Mouse (Mus musculus) thymus, postnatal 10 days (tissue): Measurements from ENCODE around the gene Sept6.
A peak's percentile ranks its signal among the peaks of the same experiment; 100 is the strongest.

ENCODE experiments used
- DNase-seq, 2 experiments: peaks; one replicate each; pipeline ENCODE4 v3.0.0; 2021; ENCODE audit warnings: low spot score in 2 of 2

Sept6 gene

DNA sequence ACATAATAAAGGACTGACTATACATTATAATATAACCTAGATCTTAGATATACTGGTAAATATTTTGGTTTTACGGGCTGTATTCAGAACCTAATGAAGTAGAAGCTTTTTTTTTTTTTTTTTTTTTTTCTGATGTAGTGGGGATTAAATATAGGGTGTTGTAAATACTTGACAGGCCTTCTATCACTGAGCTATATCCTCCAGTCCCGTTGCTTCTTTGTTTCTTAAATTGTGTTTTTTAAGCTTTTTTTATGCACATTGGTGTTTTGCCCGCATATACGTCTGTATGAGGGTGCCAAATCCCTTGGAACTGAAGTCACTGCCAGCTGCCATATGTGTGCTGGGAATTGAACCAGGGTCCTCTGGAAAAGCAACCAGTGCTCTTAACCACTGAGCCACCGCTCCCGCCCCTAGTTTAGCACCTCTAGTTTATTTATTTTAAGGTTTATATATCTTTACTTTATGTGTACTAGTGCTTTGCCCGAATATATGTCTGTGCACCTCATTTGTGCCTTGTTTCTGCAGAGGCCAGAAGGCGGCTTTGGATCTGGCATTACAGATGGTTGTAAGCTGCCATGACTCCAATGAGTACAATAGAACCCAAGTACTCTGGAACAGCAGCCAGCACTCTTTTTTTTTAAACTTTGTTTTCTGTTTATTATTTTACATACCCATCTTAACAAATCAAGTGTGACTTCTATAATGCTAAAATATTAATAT lies 126.8 kb downstream of the Sept6 start:
- DNase-seq: no peak

GRCm38 (mm10) chrX:36863766-36864608 lies 127.6 kb downstream of the Sept6 start:
- DNase-seq: peak; percentile 60 to 70
